Mouse (Mus musculus): ENCODE measurements around the gene Rtn3. TPM values are rescaled to one million over a fixed set of nuclear protein-coding genes. Genes with fewer than 3 reads are reported as not detected.
"Not testable (repeated sequence)": the region's sequence is repeated elsewhere in the genome, so short reads cannot be mapped to it uniquely, and the experiment has no call there.

Gene Rtn3
- total RNA-seq (2017) = 73.0 and 76.2 TPM in 2 replicates

DNA sequence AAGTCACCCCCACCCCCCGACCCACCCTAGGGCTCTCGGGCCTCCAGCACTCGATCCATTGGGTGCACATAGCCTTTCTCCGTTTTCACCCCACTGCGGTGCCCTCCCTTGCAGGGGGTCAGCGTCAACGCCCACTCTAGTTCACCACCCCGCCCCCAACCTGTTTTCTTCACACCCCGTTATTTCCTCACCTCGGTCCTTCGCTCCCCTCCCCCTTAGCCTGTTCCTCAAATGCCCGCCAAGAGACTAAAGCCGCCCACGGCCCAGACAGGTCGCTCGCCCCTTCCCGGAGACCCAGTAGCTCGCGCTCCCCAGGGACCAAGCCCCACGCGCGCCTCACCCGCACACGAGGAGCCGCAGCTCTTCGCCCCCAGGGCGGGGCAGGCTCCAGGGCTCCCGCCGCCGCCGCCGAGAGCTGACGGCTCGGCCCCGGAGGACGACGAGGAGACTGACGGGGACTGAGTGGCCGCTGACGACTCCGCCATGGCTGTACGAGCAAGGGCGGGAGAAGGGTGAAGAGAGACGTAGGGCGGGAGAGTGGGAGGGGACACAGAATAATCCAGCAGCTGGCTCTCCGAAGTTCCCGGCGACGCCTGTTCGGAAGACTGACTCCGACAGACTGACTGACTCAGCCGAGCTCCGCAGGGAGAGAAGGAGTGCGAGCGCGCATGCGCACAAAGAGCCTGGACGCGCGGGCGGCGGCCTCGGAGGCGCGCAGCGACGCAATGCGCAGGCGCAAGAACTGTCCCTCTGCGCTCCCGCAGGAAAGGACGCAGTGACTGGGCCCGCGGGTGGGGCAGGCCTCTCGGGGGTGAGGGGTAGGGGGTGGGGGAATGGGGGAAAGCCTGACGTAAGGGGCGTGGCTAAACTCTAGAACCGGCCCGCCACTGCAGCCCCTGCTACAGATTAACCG is at the start of gene Rtn3:
Gene Rtn3 (minus strand): TSS at position 683 of the 913 bp plus-strand sequence.
- ATAC-seq (replicated peaks in 1 of 2; ENCODE audit: insufficient read depth in 1 of 2, low FRiP score in 2 of 2, low TSS enrichment in 1 of 2, low read depth in 1 of 2, poor library complexity in 2 of 2, severe bottlenecking in 2 of 2) = peak; percentile 76 to 81

GRCm38 (mm10) chr19:7531906-7532305 is 48.8 kb upstream of the Rtn3 start:
- no peak for ATAC-seq (replicated peaks in 1 of 2; ENCODE audit: insufficient read depth in 1 of 2, low FRiP score in 2 of 2, low TSS enrichment in 1 of 2, low read depth in 1 of 2, poor library complexity in 2 of 2, severe bottlenecking in 2 of 2)

- peak; percentile 65 to 71 for ATAC-seq (replicated peaks in 1 of 2; ENCODE audit: insufficient read depth in 1 of 2, low FRiP score in 2 of 2, low TSS enrichment in 1 of 2, low read depth in 1 of 2, poor library complexity in 2 of 2, severe bottlenecking in 2 of 2)
These were observed 45.8 kb upstream of the Rtn3 start for GRCm38 (mm10) chr19:7528639-7529428.

GRCm38 (mm10) chr19:7524879-7525278 is 41.8 kb upstream of the Rtn3 start:
- ATAC-seq (replicated peaks in 1 of 2; ENCODE audit: insufficient read depth in 1 of 2, low FRiP score in 2 of 2, low TSS enrichment in 1 of 2, low read depth in 1 of 2, poor library complexity in 2 of 2, severe bottlenecking in 2 of 2) = no peak

GRCm38 (mm10) chr19:7523781-7524180 is 40.7 kb upstream of the Rtn3 start:
- ATAC-seq (replicated peaks in 1 of 2; ENCODE audit: insufficient read depth in 1 of 2, low FRiP score in 2 of 2, low TSS enrichment in 1 of 2, low read depth in 1 of 2, poor library complexity in 2 of 2, severe bottlenecking in 2 of 2) = no peak

- ATAC-seq (replicated peaks in 1 of 2; ENCODE audit: insufficient read depth in 1 of 2, low FRiP score in 2 of 2, low TSS enrichment in 1 of 2, low read depth in 1 of 2, poor library complexity in 2 of 2, severe bottlenecking in 2 of 2) = no peak
These were observed 40.2 kb upstream of the Rtn3 start for GRCm38 (mm10) chr19:7523292-7523691.

DNA sequence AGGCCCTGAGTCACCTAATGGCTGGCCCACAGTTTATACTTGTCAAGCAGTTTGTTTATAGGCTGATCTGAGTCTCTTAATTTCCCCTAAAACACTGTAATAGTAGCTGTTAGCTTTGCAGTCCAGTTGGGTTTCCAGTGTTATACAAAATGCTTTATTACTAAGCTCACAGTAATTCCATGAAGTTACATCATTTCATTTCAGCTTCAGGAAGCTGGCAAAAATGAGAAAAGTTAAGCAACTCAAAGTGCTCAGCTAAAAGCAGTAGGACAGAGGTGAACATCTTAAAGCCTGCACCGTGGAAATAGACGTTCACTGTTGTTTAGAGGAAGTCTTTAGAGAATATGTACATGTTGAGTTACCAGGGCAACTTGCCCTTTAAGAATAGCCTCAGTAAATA is 39.8 kb upstream of the Rtn3 start:
- no peak for ATAC-seq (replicated peaks in 1 of 2; ENCODE audit: insufficient read depth in 1 of 2, low FRiP score in 2 of 2, low TSS enrichment in 1 of 2, low read depth in 1 of 2, poor library complexity in 2 of 2, severe bottlenecking in 2 of 2)

DNA sequence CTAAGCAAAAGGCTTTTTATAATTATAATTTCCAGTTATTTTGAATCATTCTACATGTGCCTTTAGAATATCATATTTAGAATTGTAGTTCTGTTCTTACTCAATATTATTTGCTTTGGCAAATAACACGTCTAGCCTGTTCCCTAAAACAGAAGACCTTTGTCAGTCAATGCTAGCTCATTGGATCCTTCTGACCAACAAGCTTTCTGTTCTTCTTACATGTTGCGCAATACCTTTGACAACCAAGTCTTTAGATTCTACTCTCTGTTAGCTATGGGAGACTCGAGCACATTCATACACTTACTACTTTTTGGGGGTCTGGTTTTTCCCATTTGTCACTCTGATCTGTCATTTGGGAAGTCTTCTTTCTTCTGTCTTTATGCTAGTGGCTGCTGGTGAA is 38.5 kb upstream of the Rtn3 start:
- no peak for ATAC-seq (replicated peaks in 1 of 2; ENCODE audit: insufficient read depth in 1 of 2, low FRiP score in 2 of 2, low TSS enrichment in 1 of 2, low read depth in 1 of 2, poor library complexity in 2 of 2, severe bottlenecking in 2 of 2)

DNA sequence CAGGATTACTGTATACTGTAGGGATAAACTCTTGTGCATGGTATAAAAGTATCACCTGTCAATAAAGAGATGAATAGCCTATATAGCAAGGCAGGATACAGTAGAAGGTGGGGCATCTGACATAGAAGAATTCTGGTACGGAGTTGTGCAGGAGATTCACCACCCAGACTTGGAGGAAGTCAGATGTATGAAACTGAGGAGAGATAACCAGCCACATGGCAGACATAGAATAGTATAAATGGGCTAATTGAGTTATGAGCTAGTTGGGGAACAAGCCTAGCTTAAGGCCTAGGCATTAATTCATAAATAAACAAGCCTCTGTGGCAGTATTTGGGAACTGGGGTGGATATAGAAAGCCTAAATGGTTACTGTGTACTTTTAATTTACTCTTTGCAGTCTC is 33.4 kb upstream of the Rtn3 start:
- ATAC-seq (replicated peaks in 1 of 2; ENCODE audit: insufficient read depth in 1 of 2, low FRiP score in 2 of 2, low TSS enrichment in 1 of 2, low read depth in 1 of 2, poor library complexity in 2 of 2, severe bottlenecking in 2 of 2) = no peak

GRCm38 (mm10) chr19:7508026-7508425 is 24.9 kb upstream of the Rtn3 start:
- ATAC-seq (replicated peaks in 1 of 2; ENCODE audit: insufficient read depth in 1 of 2, low FRiP score in 2 of 2, low TSS enrichment in 1 of 2, low read depth in 1 of 2, poor library complexity in 2 of 2, severe bottlenecking in 2 of 2) = no peak

GRCm38 (mm10) chr19:7506321-7506720 is 23.2 kb upstream of the Rtn3 start:
- no peak for ATAC-seq (replicated peaks in 1 of 2; ENCODE audit: insufficient read depth in 1 of 2, low FRiP score in 2 of 2, low TSS enrichment in 1 of 2, low read depth in 1 of 2, poor library complexity in 2 of 2, severe bottlenecking in 2 of 2)

DNA sequence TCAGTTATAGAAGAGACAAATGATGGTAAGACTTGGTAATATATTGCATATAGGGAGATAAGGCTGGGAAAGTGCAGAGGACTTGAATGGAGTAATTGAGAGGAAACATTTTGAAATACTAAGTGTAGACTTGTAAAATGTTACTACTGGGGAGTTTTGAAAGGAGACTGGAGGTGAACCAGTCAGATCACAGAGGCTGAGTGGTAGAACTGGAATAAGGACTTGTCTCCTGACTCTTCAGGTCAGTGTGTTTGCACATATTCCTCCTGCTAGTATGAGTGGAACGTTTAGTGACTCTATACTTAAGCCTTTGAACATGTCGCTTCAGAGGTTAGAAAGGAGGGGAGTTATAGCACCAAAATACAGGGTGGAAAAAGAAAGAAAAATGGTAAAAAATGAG is 19.4 kb upstream of the Rtn3 start:
- no peak for ATAC-seq (replicated peaks in 1 of 2; ENCODE audit: insufficient read depth in 1 of 2, low FRiP score in 2 of 2, low TSS enrichment in 1 of 2, low read depth in 1 of 2, poor library complexity in 2 of 2, severe bottlenecking in 2 of 2)

DNA sequence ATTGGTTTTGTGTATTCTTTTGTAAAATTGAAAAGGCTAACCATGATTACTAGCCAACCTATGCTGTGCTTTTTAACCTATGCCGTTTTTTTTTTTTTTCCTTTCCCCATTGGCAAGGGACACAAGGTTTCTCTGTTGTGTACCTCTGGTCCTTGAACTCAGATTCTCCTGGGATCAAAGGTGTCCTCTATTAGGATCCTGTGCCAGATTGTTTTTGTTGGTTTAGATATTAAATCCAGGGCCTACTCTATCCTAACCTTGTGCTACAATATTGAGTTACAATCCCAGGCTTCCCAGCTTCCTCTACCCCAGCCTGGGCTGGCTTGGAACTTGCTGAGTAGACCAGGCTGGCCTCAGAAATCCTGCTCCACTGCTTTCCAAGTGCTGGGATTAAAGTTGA is 17.6 kb upstream of the Rtn3 start:
- ATAC-seq (replicated peaks in 1 of 2; ENCODE audit: insufficient read depth in 1 of 2, low FRiP score in 2 of 2, low TSS enrichment in 1 of 2, low read depth in 1 of 2, poor library complexity in 2 of 2, severe bottlenecking in 2 of 2) = no peak

- ATAC-seq (replicated peaks in 1 of 2; ENCODE audit: insufficient read depth in 1 of 2, low FRiP score in 2 of 2, low TSS enrichment in 1 of 2, low read depth in 1 of 2, poor library complexity in 2 of 2, severe bottlenecking in 2 of 2) = no peak
These were observed 15.7 kb upstream of the Rtn3 start for GRCm38 (mm10) chr19:7498816-7499215.

GRCm38 (mm10) chr19:7496070-7496469 is 13.0 kb upstream of the Rtn3 start:
- not testable (repeated sequence) for ATAC-seq (replicated peaks in 1 of 2; ENCODE audit: insufficient read depth in 1 of 2, low FRiP score in 2 of 2, low TSS enrichment in 1 of 2, low read depth in 1 of 2, poor library complexity in 2 of 2, severe bottlenecking in 2 of 2)

- ATAC-seq (replicated peaks in 1 of 2; ENCODE audit: insufficient read depth in 1 of 2, low FRiP score in 2 of 2, low TSS enrichment in 1 of 2, low read depth in 1 of 2, poor library complexity in 2 of 2, severe bottlenecking in 2 of 2) = no peak
These were observed 12.3 kb upstream of the Rtn3 start for GRCm38 (mm10) chr19:7495221-7496038.

DNA sequence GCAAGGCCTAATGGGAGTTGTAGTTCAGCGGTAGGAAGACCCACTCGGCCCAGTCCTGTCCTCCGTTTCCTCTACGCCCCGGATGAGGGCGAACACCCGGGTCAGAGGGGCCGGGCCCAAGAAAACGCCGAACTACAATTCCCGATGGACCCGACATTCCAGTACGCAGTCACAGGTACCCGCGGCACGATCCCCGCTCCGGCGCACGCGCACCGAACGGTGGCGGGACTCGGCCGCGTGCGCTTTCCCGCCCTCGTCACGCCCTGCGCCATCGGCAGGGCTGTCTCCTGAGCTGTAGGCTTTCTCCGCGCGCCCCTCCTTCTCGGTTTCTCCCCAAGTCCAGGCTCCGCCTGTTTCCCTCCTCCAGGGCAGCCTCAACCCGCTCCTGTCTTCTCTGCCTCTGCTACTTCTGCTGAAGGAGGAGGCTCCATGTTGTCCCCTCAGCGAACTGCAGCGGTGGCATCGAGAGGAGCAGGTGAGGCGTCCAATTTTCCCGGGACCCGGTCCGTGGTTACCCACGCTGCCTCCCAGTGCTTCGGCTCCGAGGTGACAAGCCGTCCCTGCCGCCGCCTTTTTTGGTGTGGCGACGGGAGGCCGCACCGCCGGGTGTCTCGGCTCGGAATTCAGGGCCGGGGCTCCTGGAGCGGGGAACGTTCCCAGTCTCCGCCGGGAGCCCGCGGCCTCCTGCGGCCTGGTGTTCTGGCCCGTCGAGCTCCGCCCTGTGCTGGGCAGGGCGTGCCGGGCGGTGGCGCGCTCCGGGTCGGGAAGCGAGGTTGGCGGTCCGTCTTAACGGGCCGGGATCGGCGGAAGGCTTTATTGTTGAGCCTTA is 11.3 kb upstream of the Rtn3 start:
- ATAC-seq (replicated peaks in 1 of 2; ENCODE audit: insufficient read depth in 1 of 2, low FRiP score in 2 of 2, low TSS enrichment in 1 of 2, low read depth in 1 of 2, poor library complexity in 2 of 2, severe bottlenecking in 2 of 2) = peak; percentile 88 to 90

All from hematopoietic stem cell, adult 5-6 weeks (primary cell).